Mouse (Mus musculus) naive thymus-derived CD4-positive, alpha-beta T cell, adult 5 months (primary cell): Measurements from ENCODE around the gene Mcat. TPM values are rescaled to one million over a fixed set of nuclear protein-coding genes. Genes with fewer than 3 reads are reported as not detected.

Experiments used
- polyA plus RNA-seq: library from polyadenylated mRNA; unstranded; fragments of 100-300 nt; shearing (Covaris generic); gene quantifications from one replicate; pipeline ENCODE4 v1.2.1, GENCODE M21; 2017

The Mcat gene
- 9.2 TPM for polyA plus RNA-seq

DNA sequence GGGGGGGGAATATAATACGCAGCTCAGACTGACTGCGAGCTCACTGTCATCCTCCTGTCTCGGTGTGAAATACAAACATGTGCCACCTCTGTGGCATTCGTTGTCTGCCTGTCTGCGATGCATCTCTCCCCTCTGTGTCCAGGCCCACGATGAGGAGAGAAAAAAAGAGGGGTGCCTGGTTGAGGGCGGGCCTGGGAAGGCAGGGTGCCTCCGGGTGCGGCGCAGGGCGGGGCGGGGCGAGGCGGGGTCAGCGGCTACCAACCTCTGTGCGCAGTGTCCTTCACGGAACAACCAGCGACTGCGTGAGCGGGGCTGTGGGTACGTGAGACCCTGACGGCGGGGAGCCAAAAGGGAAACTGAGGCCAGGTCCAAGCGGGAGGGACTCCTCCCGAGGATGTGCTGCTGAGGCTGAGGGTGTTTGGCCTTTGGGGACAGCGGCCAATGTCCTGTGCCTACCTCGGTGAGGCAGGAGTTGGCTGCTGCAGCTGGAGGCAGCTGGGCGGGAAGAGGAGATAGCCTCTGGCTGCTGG lies at the start of gene Mcat, which contains the start of gene Tspo:
Mcat (minus strand) TSS at position 461 of the 530 bp plus-strand sequence.
Tspo (plus strand) TSS at position 266 of the 530 bp plus-strand sequence.

DNA sequence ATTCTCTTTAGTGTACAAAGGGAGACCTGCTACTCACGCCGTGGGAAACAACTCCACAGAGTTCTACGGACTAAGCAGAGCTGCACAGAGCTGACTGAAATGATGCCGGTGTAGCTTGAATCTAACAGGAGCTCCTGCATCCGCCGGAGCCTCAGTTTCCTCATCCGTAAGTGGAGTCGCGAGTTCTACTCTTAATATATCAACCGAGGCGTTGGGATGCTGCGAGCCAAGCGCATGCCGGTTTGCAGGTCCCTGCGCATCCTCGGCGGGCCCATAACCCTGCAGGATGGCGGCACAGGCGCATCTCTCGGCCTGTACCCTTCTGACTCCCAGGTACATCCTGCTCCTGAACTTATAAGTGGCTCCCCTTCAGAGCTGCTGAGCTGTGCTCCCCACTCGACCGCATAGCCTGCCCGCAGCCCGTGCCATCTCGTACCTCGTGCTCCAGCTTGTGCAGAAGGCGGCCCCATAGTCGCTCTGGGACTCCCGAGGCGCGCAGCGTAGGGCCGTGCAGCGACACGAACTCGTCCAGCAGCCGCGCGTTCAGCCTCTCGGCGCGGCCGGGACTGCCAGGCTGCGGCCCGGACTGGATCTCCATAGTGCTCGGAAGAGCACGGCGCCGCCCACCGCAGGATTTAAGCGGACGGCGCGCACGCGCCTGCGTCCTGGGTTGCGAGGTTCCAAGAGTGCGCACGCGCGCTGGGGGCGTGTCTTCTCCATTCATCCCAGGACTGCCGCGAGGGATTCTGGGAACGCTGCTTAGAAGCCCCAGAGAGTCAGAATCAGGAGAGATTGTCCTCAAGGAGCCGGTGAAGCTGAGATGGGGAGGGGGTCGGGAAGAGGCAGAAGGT lies 31.2 kb upstream of the Mcat start, which contains the start of gene Ttll12:
Ttll12 (minus strand) TSS at position 645 of the 851 bp plus-strand sequence.

DNA sequence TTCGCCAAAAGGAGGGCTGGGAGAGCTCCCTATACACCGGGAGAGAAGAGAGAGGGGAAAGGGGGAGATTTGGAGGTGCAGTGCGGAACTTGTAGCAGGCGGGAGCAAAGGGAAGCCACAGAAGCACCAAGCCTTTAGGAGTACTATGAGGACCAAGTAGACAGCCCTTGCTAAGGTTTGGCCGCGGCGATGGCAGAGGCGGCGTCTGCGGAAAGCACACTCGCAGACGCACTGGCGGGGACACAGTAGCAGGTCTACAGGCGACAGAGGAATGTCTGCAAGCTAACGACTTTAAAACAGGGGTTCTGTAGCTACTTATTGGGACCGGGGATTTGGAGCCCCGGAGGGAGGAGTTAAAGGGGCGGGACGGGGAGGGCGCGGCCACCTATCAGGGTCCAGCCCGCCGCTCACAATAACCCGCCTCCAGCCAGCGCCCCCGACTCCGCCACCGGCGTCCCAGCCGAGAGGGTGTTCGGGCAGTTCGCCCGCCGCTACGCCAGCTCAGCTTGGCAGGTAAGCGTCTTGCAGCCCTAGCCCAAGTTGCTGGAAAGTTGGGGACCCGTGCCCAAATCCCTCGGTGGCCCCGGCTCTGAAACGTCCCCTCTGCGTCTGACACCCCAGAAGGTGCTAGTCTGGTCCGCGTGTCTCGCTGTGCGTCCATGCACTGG lies 37.0 kb downstream of the Mcat start, which contains the start of gene Bik:
Bik (plus strand) TSS at position 439 of the 668 bp plus-strand sequence.

DNA sequence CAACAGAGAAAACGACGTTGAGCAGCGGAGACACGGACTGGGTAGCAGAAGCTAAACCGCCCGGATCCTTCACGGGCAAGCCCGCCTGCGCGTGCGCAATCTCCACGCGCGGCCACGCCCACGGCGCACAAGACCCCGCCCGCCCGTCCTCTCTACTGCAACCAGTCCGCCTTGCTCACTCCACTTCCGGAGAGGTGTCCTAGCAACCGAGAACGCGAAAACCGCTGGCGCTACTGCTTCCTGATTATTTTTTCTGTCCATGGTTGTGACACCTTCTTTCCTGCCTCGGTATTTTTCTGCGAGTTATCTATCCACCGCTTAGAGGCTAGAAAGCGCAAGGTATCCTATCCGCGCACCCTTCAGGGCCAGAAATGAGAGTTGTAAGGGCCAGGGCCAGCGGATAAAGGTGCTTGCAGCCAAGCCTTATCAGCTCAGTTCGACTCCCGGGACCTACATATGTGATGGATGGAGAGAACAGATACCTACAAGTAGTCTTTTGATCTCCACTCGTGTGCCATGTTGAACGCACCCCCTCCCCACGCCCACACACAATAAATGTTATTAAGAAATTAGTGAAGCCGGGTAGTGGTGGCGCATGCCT lies 52.7 kb downstream of the Mcat start, which contains the start of gene Ttll1:
Ttll1 (minus strand) TSS at position 89 of the 601 bp plus-strand sequence.

Other genes with a start within 250 kb of the Mcat start
- gene Arfgap3, start 213.5 kb downstream of the Mcat start, polyA plus RNA-seq: 7.8 TPM
- 40.4 TPM for gene Pacsin2, start 99.2 kb downstream of the Mcat start, polyA plus RNA-seq
- 7.8 TPM for gene Ttll1, start 52.9 kb downstream of the Mcat start, polyA plus RNA-seq
- gene Bik, start 36.9 kb downstream of the Mcat start, polyA plus RNA-seq: 0.70 TPM
- gene Tspo, start 195 bp downstream of the Mcat start, polyA plus RNA-seq: 288 TPM
- gene Ttll12, start 31.4 kb upstream of the Mcat start, polyA plus RNA-seq: 23.8 TPM
- 0.09 TPM for gene Scube1, start 161.2 kb upstream of the Mcat start, polyA plus RNA-seq
- gene Mpped1, start 215.7 kb upstream of the Mcat start, polyA plus RNA-seq: not detected